Mouse (Mus musculus) ovary, postnatal 10 days (tissue): ENCODE results near the gene Bcl9l.
A peak's percentile ranks its signal among the peaks of the same experiment; 100 is the strongest.
"Not testable (repeated sequence)": the region's sequence is repeated elsewhere in the genome, so short reads cannot be mapped to it uniquely, and the experiment has no call there.

Source experiments
- DNase-seq: peaks from one replicate; pipeline ENCODE4 v3.0.0; 2022; ENCODE audit warnings: low spot score

Bcl9l gene

GRCm38 (mm10) chr9:44482552-44482951 lies at the start of gene Bcl9l:
Gene Bcl9l, plus strand, starts transcription at chr9:44482825.
- DNase-seq, result peak; percentile 89

- no peak for DNase-seq
Measured at GRCm38 (mm10) chr9:44435747-44436146, 46.9 kb upstream of the Bcl9l start.

GRCm38 (mm10) chr9:44440961-44441360 lies 41.7 kb upstream of the Bcl9l start, which contains the start of gene Foxr1:
Gene Foxr1, minus strand, starts transcription at chr9:44441136.
- DNase-seq, result no peak

- DNase-seq, result not testable (repeated sequence)
Measured at GRCm38 (mm10) chr9:44444402-44445025, 38.1 kb upstream of the Bcl9l start.

GRCm38 (mm10) chr9:44450387-44450786 lies 32.2 kb upstream of the Bcl9l start:
- DNase-seq, result no peak

- DNase-seq, result peak; percentile 63
Measured at GRCm38 (mm10) chr9:44454132-44454890, 28.3 kb upstream of the Bcl9l start.

GRCm38 (mm10) chr9:44454891-44455220 lies 27.8 kb upstream of the Bcl9l start, which contains the start of gene Upk2:
Gene Upk2, minus strand, starts transcription at chr9:44454976.
- DNase-seq, result no peak

- no peak for DNase-seq
Measured at GRCm38 (mm10) chr9:44457035-44457742, 25.4 kb upstream of the Bcl9l start.

- no peak for DNase-seq
Measured at GRCm38 (mm10) chr9:44461950-44462349, 20.7 kb upstream of the Bcl9l start.

- DNase-seq, result no peak
Measured at GRCm38 (mm10) chr9:44468224-44468623, 14.4 kb upstream of the Bcl9l start.

- no peak for DNase-seq
Measured at GRCm38 (mm10) chr9:44468800-44469199, 13.8 kb upstream of the Bcl9l start.

GRCm38 (mm10) chr9:44473184-44473583 lies 9.4 kb upstream of the Bcl9l start:
- no peak for DNase-seq

GRCm38 (mm10) chr9:44474327-44474726 lies 8.3 kb upstream of the Bcl9l start:
- no peak for DNase-seq

GRCm38 (mm10) chr9:44475936-44476335 lies 6.7 kb upstream of the Bcl9l start:
- DNase-seq, result no peak

GRCm38 (mm10) chr9:44477339-44478228 lies 5.0 kb upstream of the Bcl9l start:
- peak; percentile 21 for DNase-seq

- peak; percentile 29 for DNase-seq
Measured at GRCm38 (mm10) chr9:44478229-44478921, 4.2 kb upstream of the Bcl9l start.

GRCm38 (mm10) chr9:44478959-44479605 lies 3.5 kb upstream of the Bcl9l start:
- peak; percentile 67 for DNase-seq

GRCm38 (mm10) chr9:44479628-44480428 lies 2.8 kb upstream of the Bcl9l start:
- peak; percentile 83 for DNase-seq

- no peak for DNase-seq
Measured at GRCm38 (mm10) chr9:44482112-44482511, 513 bp upstream of the Bcl9l start.

- no peak for DNase-seq
Measured at GRCm38 (mm10) chr9:44483041-44483509, 450 bp downstream of the Bcl9l start.
